Mouse (Mus musculus): ENCODE data around the gene Brd7. TPM values are rescaled to one million over a fixed set of nuclear protein-coding genes. Genes with fewer than 3 reads are reported as not detected.

Gene Brd7
- total RNA-seq, 1 experiment: 45.5 TPM

DNA sequence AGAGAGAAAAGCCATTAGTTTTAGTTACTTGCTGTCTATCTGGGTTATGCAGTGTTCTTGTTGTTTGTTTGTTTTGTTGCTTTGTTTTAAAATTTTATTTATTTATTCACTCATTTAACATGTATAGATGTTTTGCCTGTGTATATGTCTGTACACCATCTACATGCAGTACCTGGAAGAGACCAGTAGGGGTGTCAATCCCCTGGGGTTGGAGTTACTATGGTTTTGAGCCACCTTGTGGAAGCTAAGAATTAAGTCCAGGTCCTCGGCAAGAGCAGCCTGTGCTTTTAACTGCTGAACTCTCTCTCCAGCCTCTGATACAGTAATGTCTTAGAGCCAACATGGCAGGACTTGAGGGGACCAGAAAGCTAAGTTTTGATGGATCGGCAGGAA, 21.2 kb upstream of the Brd7 start:
- Histone ChIP-seq H3K9ac (ENCODE audit: insufficient read depth, low read depth, low read length, poor library complexity, severe bottlenecking) (no peak overlapping the region), H3K27ac (ENCODE audit: insufficient read depth, low read depth, low read length, poor library complexity, severe bottlenecking) (no peak overlapping the region), H3K4me1 (ENCODE audit: control insufficient read depth in 2 of 2, insufficient read depth in 2 of 2, low read length in 2 of 2, poor library complexity in 1 of 2) (no peaks in the 10 kb centered on the region; a peak in 2 of 4 replicates), H3K36me3 (ENCODE audit: control insufficient read depth, insufficient read depth, low read length, poor library complexity, severe bottlenecking) (no peaks in the 10 kb centered on the region), H3K9me3 (ENCODE audit: control insufficient read depth, insufficient read depth, low read depth, low read length) (no peaks in the 10 kb centered on the region), H3K4me3 (ENCODE audit: insufficient read depth in 1 of 2, low read depth in 1 of 2, low read length in 2 of 2, poor library complexity in 1 of 2, severe bottlenecking in 1 of 2) (no peak overlapping the region)
- DNase-seq (ENCODE audit: low read depth, low spot score): peak; percentile 63
- TF ChIP-seq ZNF384 (IDR thresholded peaks at IDR 0.05; ENCODE audit: low read depth, low read length) (no peak), ZC3H11A (IDR thresholded peaks at IDR 0.05; ENCODE audit: borderline replicate concordance, low read depth, low read length) (no peak), CHD2 (IDR thresholded peaks at IDR 0.05; ENCODE audit: low read depth, low read length) (no peak), MAFK (IDR thresholded peaks at IDR 0.05; ENCODE audit: insufficient read depth, low read depth, low read length) (no peak), HCFC1 (IDR thresholded peaks at IDR 0.05; ENCODE audit: borderline replicate concordance, insufficient read depth, low read length) (no peak)
- in situ Hi-C loops (cut with MboI; ENCODE audit: low sequenced_read_pairs in 2 of 2, unreplicated experiment in 2 of 2): no loop called here

GRCm38 (mm10) chr8:88382311-88383163, 20.5 kb upstream of the Brd7 start:
- H3K9me3 ChIP-seq (ENCODE audit: control insufficient read depth, insufficient read depth, low read depth, low read length): no peaks in the 10 kb centered on the region
- no peak for DNase-seq (ENCODE audit: low read depth, low spot score)
- H3K27ac ChIP-seq (ENCODE audit: insufficient read depth, low read depth, low read length, poor library complexity, severe bottlenecking): no peak overlapping the region
- no peak for TF ChIP-seq ZNF384 (IDR thresholded peaks at IDR 0.05; ENCODE audit: low read depth, low read length)
- no peak for TF ChIP-seq CHD2 (IDR thresholded peaks at IDR 0.05; ENCODE audit: low read depth, low read length)
- no peak for TF ChIP-seq ZC3H11A (IDR thresholded peaks at IDR 0.05; ENCODE audit: borderline replicate concordance, low read depth, low read length)
- no peak for TF ChIP-seq MAFK (IDR thresholded peaks at IDR 0.05; ENCODE audit: insufficient read depth, low read depth, low read length)
- no peak for TF ChIP-seq HCFC1 (IDR thresholded peaks at IDR 0.05; ENCODE audit: borderline replicate concordance, insufficient read depth, low read length)
- in situ Hi-C loops (cut with MboI; ENCODE audit: low sequenced_read_pairs in 2 of 2, unreplicated experiment in 2 of 2): no loop called here
- H3K4me1 ChIP-seq (ENCODE audit: control insufficient read depth in 2 of 2, insufficient read depth in 2 of 2, low read length in 2 of 2, poor library complexity in 1 of 2): no peaks in the 10 kb centered on the region; a peak in 2 of 4 replicates
- H3K4me3 ChIP-seq (ENCODE audit: insufficient read depth in 1 of 2, low read depth in 1 of 2, low read length in 2 of 2, poor library complexity in 1 of 2, severe bottlenecking in 1 of 2): peak overlapping the region in 1 of 2 experiments; percentile 43; a peak in 1 of 4 replicates
- no peaks in the 10 kb centered on the region for H3K36me3 ChIP-seq (ENCODE audit: control insufficient read depth, insufficient read depth, low read length, poor library complexity, severe bottlenecking)
- H3K9ac ChIP-seq (ENCODE audit: insufficient read depth, low read depth, low read length, poor library complexity, severe bottlenecking): no peak overlapping the region; the same call in 1 of the 2 replicates

DNA sequence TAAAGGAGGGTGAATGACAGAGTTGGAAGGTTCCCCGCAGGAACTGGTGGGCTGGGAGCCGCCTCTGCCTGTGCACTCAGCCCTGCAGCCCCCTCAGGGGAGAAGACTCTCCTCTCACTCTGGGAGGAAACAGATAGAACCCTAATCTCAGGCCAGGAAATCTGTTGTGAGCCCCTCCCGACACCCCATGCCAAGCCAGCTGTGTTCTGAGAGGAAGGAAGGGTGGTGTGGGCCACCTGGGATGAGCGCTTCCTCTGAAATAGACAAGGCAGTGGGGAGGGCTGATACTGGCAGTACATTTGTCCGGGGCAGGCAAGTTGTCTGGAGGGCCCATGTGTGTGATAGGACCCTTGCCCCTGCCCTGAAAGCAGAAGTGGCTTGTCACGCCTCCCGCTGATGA, 18.5 kb upstream of the Brd7 start:
- no peaks in the 10 kb centered on the region for H3K9me3 ChIP-seq (ENCODE audit: control insufficient read depth, insufficient read depth, low read depth, low read length)
- H3K9ac ChIP-seq (ENCODE audit: insufficient read depth, low read depth, low read length, poor library complexity, severe bottlenecking): no peak overlapping the region
- DNase-seq (ENCODE audit: low read depth, low spot score): no peak
- no peaks in the 10 kb centered on the region for H3K36me3 ChIP-seq (ENCODE audit: control insufficient read depth, insufficient read depth, low read length, poor library complexity, severe bottlenecking)
- in situ Hi-C loops (cut with MboI; ENCODE audit: low sequenced_read_pairs in 2 of 2, unreplicated experiment in 2 of 2): no loop called here
- no peak overlapping the region for H3K27ac ChIP-seq (ENCODE audit: insufficient read depth, low read depth, low read length, poor library complexity, severe bottlenecking)
- H3K4me3 ChIP-seq (ENCODE audit: insufficient read depth in 1 of 2, low read depth in 1 of 2, low read length in 2 of 2, poor library complexity in 1 of 2, severe bottlenecking in 1 of 2): no peak overlapping the region
- TF ChIP-seq MAFK (IDR thresholded peaks at IDR 0.05; ENCODE audit: insufficient read depth, low read depth, low read length) (no peak), CHD2 (IDR thresholded peaks at IDR 0.05; ENCODE audit: low read depth, low read length) (no peak), ZNF384 (IDR thresholded peaks at IDR 0.05; ENCODE audit: low read depth, low read length) (no peak)
- no peaks in the 10 kb centered on the region; a peak in 2 of 4 replicates for H3K4me1 ChIP-seq (ENCODE audit: control insufficient read depth in 2 of 2, insufficient read depth in 2 of 2, low read length in 2 of 2, poor library complexity in 1 of 2)

DNA sequence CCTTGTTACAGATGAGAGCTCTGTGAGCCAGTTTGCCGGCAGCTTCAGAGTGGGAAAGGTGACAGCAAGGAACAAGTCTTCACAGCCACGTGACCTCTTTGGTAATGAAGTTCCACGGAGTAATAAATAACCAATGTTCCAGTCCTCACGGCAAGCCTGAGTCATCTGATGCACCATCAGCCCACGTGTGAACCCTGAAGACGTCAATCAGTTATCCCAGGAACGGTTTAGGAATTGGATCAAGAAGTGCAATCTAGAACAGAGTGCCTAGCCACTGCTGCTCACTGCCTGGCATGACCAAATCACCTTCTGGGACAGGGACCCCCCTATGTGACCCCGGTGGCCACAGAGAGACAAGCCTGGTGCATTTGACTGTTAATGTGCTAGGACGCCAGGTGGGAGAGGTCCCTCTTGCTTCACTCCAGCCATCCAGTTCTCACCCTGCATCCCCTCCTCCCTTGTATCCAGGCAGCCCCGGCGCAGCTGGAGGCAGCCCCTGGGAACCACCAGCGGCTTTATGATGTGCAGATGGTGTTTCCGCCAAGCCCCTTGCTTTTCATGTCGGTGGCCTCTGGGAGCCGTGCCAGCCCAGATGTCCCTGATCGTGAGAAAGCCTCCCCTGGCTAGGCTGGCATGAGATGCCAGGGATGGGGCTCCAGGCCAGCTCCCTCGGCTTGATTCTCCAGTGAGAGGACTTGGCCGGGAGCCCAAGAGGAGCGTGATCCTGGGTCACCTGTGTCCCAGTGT, 15.0 kb upstream of the Brd7 start:
- Histone ChIP-seq H3K36me3 (ENCODE audit: control insufficient read depth, insufficient read depth, low read length, poor library complexity, severe bottlenecking) (no peaks in the 10 kb centered on the region), H3K9ac (ENCODE audit: insufficient read depth, low read depth, low read length, poor library complexity, severe bottlenecking) (no peak overlapping the region), H3K27ac (ENCODE audit: insufficient read depth, low read depth, low read length, poor library complexity, severe bottlenecking) (no peak overlapping the region), H3K9me3 (ENCODE audit: control insufficient read depth, insufficient read depth, low read depth, low read length) (no peaks in the 10 kb centered on the region), H3K4me3 (ENCODE audit: insufficient read depth in 1 of 2, low read depth in 1 of 2, low read length in 2 of 2, poor library complexity in 1 of 2, severe bottlenecking in 1 of 2) (no peak overlapping the region), H3K4me1 (ENCODE audit: control insufficient read depth in 2 of 2, insufficient read depth in 2 of 2, low read length in 2 of 2, poor library complexity in 1 of 2) (no peaks in the 10 kb centered on the region)
- TF ChIP-seq HCFC1 (IDR thresholded peaks at IDR 0.05; ENCODE audit: borderline replicate concordance, insufficient read depth, low read length) (no peak), ZNF384 (IDR thresholded peaks at IDR 0.05; ENCODE audit: low read depth, low read length) (no peak), MAFK (IDR thresholded peaks at IDR 0.05; ENCODE audit: insufficient read depth, low read depth, low read length) (no peak), CHD2 (IDR thresholded peaks at IDR 0.05; ENCODE audit: low read depth, low read length) (no peak), ZC3H11A (IDR thresholded peaks at IDR 0.05; ENCODE audit: borderline replicate concordance, low read depth, low read length) (no peak)
- no peak for DNase-seq (ENCODE audit: low read depth, low spot score)
- in situ Hi-C loops (cut with MboI; ENCODE audit: low sequenced_read_pairs in 2 of 2, unreplicated experiment in 2 of 2): no loop called here
